Mouse (Mus musculus): Measurements from ENCODE around the gene Elp4. TPM values are rescaled to one million over a fixed set of nuclear protein-coding genes. Genes with fewer than 3 reads are reported as not detected.
A peak's percentile ranks its signal among the peaks of the same experiment; 100 is the strongest.

Gene Elp4
- total and polyA plus RNA-seq, 2 experiments from 2014 or later: 25.6 to 27.4 TPM

DNA sequence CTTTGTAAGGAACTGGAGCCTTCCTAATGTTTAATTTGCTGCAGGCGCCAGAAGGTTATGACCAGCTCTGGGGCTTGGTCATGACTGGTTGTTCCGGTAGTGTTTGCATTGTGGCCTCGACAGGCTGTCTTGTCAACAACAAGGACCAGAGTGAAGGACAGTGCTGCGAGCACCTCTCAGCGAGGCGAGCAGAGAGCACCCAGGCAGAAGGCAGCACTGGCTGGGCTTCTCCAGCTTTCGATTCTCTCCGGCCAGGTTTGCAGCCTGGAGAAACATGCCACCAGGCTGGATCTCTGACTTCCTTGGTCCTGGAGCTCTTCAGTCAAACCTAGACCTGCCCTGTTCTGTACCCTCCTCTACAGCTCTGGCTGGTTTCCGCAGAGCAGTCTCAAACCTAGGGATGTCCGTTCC, 241.3 kb downstream of the Elp4 start:
- H3K27me3 ChIP-seq (ENCODE audit: insufficient read depth, low read length): peaks cover 81% of the 10 kb centered on the region
- no peak for TF ChIP-seq CTCF (IDR thresholded peaks at IDR 0.05; ENCODE audit: low read depth)
- H3K9ac ChIP-seq: no peak overlapping the region
- H3K4me2 ChIP-seq (ENCODE audit: low read depth): no peak overlapping the region
- no peaks in the 10 kb centered on the region for H3K36me3 ChIP-seq (ENCODE audit: insufficient read depth)
- no peaks in the 10 kb centered on the region for H3K9me3 ChIP-seq (ENCODE audit: low read length)
- H3K4me3 ChIP-seq (ENCODE audit: low read depth, low read length): no peak overlapping the region
- ATAC-seq: no peak
- no peaks in the 10 kb centered on the region for H3K4me1 ChIP-seq (ENCODE audit: insufficient read depth)
- H3K27ac ChIP-seq (ENCODE audit: low read depth, low read length): no peak overlapping the region
- no peak for DNase-seq
- 32% methylated on average over 10 of the region's 10 CpGs for WGBS

DNA sequence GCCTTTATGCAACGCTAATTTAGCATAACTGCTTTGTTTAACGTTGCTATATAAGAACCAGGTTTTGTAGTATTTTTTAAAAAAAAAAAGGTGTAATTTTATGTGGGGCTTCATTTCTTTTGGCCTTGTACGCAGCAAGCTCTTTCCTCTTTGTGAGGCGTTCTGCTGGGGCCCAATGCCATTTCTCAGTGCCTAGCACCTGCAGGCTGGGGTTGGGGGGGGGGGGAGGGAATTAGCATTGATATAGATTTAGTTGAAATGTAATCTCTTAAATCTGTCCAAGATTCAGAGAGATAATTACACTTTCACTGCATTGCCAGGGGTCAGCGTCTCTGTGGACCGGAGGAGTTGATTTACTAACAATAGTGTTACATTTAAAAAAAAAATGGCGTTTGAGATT, 241.8 kb downstream of the Elp4 start:
- whole genome bisulfite sequencing: 10% methylated on average over 7 of the region's 7 CpGs
- H3K27ac ChIP-seq (ENCODE audit: low read depth, low read length): no peak overlapping the region
- DNase-seq (no peak), ATAC-seq (no peak)
- H3K4me2 ChIP-seq (ENCODE audit: low read depth): no peak overlapping the region
- no peak overlapping the region for H3K4me3 ChIP-seq (ENCODE audit: low read depth, low read length)
- H3K9ac ChIP-seq: no peak overlapping the region
- H3K27me3 ChIP-seq (ENCODE audit: insufficient read depth, low read length): peaks cover 78% of the 10 kb centered on the region
- H3K36me3 ChIP-seq (ENCODE audit: insufficient read depth): no peaks in the 10 kb centered on the region
- no peak for TF ChIP-seq CTCF (IDR thresholded peaks at IDR 0.05; ENCODE audit: low read depth)
- no peaks in the 10 kb centered on the region for H3K9me3 ChIP-seq (ENCODE audit: low read length)
- no peaks in the 10 kb centered on the region for H3K4me1 ChIP-seq (ENCODE audit: insufficient read depth)

DNA sequence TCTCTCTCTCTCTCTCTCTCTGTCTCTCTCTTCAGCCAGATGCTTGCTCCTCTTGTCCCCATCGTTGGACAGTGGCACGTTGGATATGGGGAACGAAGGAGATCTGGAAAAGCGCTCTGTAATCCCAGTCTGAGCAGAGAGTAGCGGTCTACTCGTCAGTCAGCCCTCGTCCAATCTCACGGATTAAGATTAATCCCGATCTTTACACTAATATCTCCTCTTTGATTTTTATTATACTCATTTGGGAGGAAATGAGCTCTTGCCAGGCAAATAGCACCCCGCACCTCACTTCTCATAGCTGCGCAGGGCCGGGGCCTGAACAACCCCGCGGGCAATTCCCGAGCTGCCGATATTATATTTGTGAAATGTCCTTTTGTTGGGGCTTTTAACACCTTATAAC, 242.2 kb downstream of the Elp4 start:
- H3K4me3 ChIP-seq (ENCODE audit: low read depth, low read length): no peak overlapping the region
- no peaks in the 10 kb centered on the region for H3K9me3 ChIP-seq (ENCODE audit: low read length)
- peaks cover 73% of the 10 kb centered on the region for H3K27me3 ChIP-seq (ENCODE audit: insufficient read depth, low read length)
- H3K4me2 ChIP-seq (ENCODE audit: low read depth): no peak overlapping the region
- no peaks in the 10 kb centered on the region for H3K4me1 ChIP-seq (ENCODE audit: insufficient read depth)
- no peaks in the 10 kb centered on the region for H3K36me3 ChIP-seq (ENCODE audit: insufficient read depth)
- no peak for TF ChIP-seq CTCF (IDR thresholded peaks at IDR 0.05; ENCODE audit: low read depth)
- peak; percentile 12 for DNase-seq
- no peak for ATAC-seq
- no peak overlapping the region for H3K9ac ChIP-seq
- H3K27ac ChIP-seq (ENCODE audit: low read depth, low read length): no peak overlapping the region
- 14% methylated on average over 16 of the region's 16 CpGs for WGBS

DNA sequence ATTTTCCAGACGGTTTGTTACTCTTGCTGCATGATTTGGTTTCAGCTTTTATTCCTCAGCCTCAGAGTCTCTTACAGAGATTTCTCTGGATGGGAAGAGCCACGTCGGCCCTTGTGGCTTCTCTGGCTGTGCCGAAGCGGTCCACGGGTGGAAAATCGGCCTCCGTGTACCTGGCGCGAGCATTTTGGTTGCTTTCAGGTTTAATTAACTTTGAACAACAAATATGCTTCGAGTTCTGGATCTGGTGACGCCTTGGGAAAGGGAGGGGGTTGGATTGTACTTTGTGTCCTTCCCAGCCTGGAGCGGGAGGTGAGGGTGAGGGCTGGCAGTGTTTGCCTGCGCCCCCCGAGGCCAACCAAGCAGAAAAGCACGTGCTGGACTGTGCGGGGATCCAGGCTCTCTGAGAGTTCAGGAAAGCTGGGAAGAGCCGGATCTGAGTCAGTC, 242.7 kb downstream of the Elp4 start:
- no peak for TF ChIP-seq CTCF (IDR thresholded peaks at IDR 0.05; ENCODE audit: low read depth)

DNA sequence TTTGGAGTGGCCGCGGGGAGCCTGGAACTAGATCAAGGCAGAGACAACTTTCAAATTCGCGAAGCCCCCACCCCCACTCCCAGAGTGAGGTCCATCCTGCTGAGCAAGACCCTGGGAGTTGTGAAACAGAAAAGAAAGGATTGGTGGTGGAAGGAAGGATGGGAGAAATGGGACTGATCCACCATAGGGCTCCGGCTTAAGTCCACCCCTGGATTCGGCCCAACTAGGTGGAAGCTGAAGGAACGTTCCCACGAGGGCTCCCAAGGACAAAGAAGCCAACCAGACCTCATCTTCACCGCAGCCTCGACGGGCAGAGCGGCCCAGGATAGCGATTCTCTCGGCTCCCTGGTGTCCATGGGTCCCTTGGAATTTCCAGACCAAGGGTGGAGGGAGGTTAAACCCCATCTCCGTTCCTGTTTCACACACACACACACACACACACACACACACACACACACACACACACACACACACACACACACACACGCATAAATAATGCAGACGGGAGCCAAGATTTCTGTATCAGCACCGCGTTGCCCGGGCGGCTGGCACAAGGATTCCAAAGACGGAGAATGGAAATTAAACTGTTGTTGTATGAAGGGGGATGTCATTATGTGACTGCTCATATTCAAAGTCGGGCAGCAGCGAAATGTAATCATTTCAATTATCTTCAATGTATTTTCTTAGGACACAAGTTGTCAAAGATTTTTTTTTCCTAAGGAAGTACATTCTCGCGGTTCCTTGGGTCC, 243.3 kb downstream of the Elp4 start:
- no peak for TF ChIP-seq CTCF (IDR thresholded peaks at IDR 0.05; ENCODE audit: low read depth)
- H3K9ac ChIP-seq: no peak overlapping the region
- H3K4me1 ChIP-seq (ENCODE audit: insufficient read depth): no peaks in the 10 kb centered on the region
- H3K4me2 ChIP-seq (ENCODE audit: low read depth): peak overlapping the region; percentile 28
- H3K27ac ChIP-seq (ENCODE audit: low read depth, low read length): no peak overlapping the region
- no peaks in the 10 kb centered on the region for H3K36me3 ChIP-seq (ENCODE audit: insufficient read depth)
- DNase-seq (no peak), ATAC-seq (no peak)
- 3% methylated on average over 26 of the region's 26 CpGs for WGBS
- H3K27me3 ChIP-seq (ENCODE audit: insufficient read depth, low read length): peaks cover 63% of the 10 kb centered on the region
- H3K9me3 ChIP-seq (ENCODE audit: low read length): no peaks in the 10 kb centered on the region
- H3K4me3 ChIP-seq (ENCODE audit: low read depth, low read length): peak overlapping the region; percentile 9; the same call in 1 of the 2 replicates

More for the DNA sequence above, 242.7 kb downstream of the Elp4 start:
- Histone ChIP-seq H3K36me3 (ENCODE audit: insufficient read depth) (no peaks in the 10 kb centered on the region), H3K4me3 (ENCODE audit: low read depth, low read length) (no peak overlapping the region), H3K9ac (no peak overlapping the region), H3K4me1 (ENCODE audit: insufficient read depth) (no peaks in the 10 kb centered on the region), H3K27me3 (ENCODE audit: insufficient read depth, low read length) (peaks cover 69% of the 10 kb centered on the region), H3K9me3 (ENCODE audit: low read length) (no peaks in the 10 kb centered on the region), H3K4me2 (ENCODE audit: low read depth) (no peak overlapping the region; the same call in 1 of the 2 replicates), H3K27ac (ENCODE audit: low read depth, low read length) (no peak overlapping the region)
- ATAC-seq (peak; percentile 46; the same call in 1 of the 2 replicates), DNase-seq (peak; percentile 47)
- 3% methylated on average over 18 of the region's 18 CpGs for WGBS

DNA sequence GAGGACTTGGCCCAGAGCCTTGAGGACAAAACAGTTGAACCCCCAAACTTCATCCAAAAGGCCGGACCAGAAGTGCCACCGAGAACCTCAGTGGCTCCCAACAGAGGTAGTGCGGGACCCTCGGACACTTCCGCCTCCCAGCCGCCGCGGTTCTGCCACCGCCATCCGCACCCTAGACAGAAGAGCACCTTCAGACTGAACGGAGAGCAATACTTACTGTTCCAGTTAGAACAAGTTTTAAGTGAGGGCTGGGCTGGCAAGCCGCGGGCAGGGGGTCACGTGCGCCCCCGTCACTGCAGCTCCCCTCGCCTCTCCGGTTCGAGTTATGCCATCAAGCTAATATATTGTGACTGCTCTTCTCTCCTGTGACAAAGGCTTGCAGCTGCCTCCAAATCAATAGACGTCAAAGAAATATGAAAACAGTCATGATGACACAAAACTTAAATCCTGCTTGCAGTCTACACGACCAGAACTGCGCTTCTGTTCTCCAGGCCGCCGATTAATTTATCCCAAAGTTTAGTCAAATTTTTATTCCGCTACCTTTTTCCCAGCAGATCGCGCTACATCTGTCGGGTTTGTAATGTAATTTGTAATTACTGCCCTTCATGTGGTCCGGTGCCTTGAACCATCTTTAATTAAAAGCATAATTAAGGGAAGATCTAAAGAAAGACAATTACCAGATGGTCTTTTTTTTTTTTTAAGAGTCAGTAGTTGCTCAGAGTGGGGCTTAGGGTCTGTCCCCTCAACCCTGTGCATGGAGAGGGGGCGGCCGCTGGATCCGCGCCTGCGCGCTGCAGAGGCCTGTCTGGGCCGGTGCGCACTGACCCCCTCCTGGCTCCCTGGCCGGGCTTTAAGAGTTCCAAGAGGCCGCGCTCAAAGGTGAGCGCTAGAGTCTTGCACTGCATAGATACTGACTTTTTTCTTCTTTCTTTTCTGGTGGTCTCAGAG, 244.2 kb downstream of the Elp4 start:
- peak; percentile 33 for DNase-seq
- Histone ChIP-seq H3K4me3 (ENCODE audit: low read depth, low read length) (0 out of 2 replicates have a peak overlapping the region, but pooled peaks have one; percentile 9), H3K9me3 (ENCODE audit: low read length) (no peaks in the 10 kb centered on the region)

More for the DNA sequence above, 244.2 kb downstream of the Elp4 start:
- Histone ChIP-seq H3K4me2 (ENCODE audit: low read depth) (peak overlapping the region; percentile 28), H3K27ac (ENCODE audit: low read depth, low read length) (no peak overlapping the region), H3K9ac (no peak overlapping the region), H3K36me3 (ENCODE audit: insufficient read depth) (no peaks in the 10 kb centered on the region), H3K4me1 (ENCODE audit: insufficient read depth) (no peaks in the 10 kb centered on the region), H3K27me3 (ENCODE audit: insufficient read depth, low read length) (peaks cover 54% of the 10 kb centered on the region)
- ATAC-seq: peak; percentile 40; the same call in 1 of the 2 replicates
- WGBS: 5% methylated on average over 41 of the region's 41 CpGs
- no peak for TF ChIP-seq CTCF (IDR thresholded peaks at IDR 0.05; ENCODE audit: low read depth)
